Mouse (Mus musculus) brown adipose tissue, adult 24 weeks (tissue): Measurements from ENCODE around the gene Ggt5. TPM values are rescaled to one million over a fixed set of nuclear protein-coding genes. Genes with fewer than 3 reads are reported as not detected.

Experiments
- H3K27ac ChIP-seq: fragments of 200-500 bp; replicated peaks from 2 replicates; pipeline ENCODE4 v1.5.1; 2012; ENCODE audit warnings: low read depth, mild to moderate bottlenecking, low read length
- H3K4me1 ChIP-seq: fragments of 200-500 bp; 2 replicates; pipeline ENCODE4 v1.6.1; 2012; ENCODE audit warnings: low read length, mixed read lengths; ENCODE audit not compliant: control insufficient read depth, insufficient read depth, insufficient read length
- H3K4me3 ChIP-seq: fragments of 200-500 bp; 2 replicates; pipeline ENCODE4 v1.5.1; 2012; ENCODE audit warnings: low read depth, mild to moderate bottlenecking, low read length, moderate library complexity; ENCODE audit not compliant: insufficient read depth
- polyA plus RNA-seq: library from polyadenylated mRNA; stranded (reverse); fragments of >200 nt; gene quantifications from 2 replicates; pipeline ENCODE4 v1.2.4, GENCODE M21; 2012; ENCODE audit not compliant: missing spikeins, insufficient read depth, insufficient read length

Gene Ggt5
- 3.1 and 4.3 TPM in 2 replicates for polyA plus RNA-seq

DNA sequence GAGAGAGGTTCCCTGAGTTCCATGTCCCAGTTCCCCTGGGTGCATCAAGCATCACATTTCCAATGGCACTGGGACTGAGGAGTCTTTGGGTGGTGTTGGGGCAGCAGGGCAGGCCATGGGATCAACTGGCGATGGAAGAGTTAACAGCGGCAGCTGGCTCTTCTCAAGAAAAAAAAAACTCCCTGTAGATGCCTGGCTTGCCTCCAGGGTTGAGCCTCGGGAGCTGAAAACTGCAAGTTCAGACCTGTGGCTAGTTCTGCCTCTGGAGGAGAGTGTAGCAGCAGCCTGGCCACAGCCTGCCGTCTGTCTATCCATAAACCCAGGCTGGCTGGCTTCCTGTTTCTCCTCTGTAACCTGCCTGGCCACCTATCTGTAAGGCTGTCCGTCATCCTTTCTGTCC lies at the start of gene Ggt5:
Gene Ggt5 (plus strand): TSS at position 212 of the 400 bp plus-strand sequence.
- H3K4me1 ChIP-seq = peaks cover 3% of the 10 kb centered on the region; the same call in 1 of the 2 replicates
- H3K27ac ChIP-seq = peak within 1 kb of the TSS; percentile 78

DNA sequence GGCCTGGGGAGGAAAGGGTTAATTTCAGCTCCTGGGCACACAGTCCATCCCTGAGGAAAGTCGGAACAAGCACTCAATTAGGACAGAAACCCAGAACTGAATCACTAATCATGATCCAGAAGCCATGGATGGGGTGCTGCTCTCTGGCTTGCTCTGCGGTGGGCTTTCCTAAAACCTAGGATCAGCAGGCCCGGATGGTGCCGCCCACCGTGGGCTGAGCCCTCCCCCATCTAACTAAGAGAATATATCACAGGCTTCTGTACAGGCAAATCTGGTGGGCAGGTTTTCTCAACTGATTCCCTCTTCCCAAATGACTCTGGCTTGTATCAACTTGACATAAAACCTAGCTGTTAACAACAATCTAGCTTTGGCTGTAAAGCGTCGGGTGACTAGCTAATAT lies 41.2 kb upstream of the Ggt5 start:
- H3K4me3 ChIP-seq = no peak overlapping the region
- no peak overlapping the region for H3K27ac ChIP-seq
- no peaks in the 10 kb centered on the region for H3K4me1 ChIP-seq

More for the DNA sequence above, at the start of gene Ggt5:
- peak within 1 kb of the TSS; percentile 54 for H3K4me3 ChIP-seq

DNA sequence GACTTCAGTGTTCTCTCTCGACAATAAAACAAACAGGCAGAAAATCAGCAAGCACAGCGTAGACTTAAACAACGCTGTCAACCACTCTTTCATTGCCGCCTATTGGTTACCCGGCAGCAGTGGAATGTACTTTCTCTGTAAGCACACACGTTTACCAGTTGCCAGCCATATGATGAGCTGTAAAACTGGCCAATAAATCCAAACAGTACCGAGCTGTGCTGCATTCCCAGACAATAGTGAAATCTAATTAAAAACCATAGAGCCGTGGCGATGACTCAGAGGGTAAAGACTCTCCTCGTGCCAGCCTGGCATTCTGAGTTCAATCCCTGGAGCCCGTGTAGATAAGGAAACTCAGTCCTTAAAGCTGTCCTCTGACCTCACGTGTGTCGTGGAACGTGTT lies 40.7 kb upstream of the Ggt5 start:
- Histone ChIP-seq H3K27ac (no peak overlapping the region), H3K4me1 (no peaks in the 10 kb centered on the region), H3K4me3 (no peak overlapping the region)

DNA sequence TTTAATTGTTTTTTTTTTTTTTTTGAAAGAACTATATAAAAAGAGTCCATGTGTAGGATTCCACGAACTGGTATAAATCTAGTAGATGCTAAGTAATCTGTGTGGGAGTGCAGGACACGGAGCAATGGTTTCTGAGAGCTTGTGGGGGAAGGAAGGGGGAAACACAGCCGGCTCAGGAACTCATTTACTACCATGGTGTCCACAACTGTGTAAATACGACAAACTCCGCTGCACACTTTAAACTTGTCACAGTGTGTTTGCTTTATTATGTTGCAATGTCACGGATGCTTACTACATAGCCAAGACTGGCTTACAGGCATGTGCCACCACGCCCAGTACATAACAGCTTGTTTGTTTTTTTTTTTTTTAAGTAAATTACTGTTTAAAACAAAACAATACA lies 39.3 kb upstream of the Ggt5 start:
- no peak overlapping the region for H3K4me3 ChIP-seq
- H3K4me1 ChIP-seq = no peaks in the 10 kb centered on the region
- H3K27ac ChIP-seq = no peak overlapping the region

DNA sequence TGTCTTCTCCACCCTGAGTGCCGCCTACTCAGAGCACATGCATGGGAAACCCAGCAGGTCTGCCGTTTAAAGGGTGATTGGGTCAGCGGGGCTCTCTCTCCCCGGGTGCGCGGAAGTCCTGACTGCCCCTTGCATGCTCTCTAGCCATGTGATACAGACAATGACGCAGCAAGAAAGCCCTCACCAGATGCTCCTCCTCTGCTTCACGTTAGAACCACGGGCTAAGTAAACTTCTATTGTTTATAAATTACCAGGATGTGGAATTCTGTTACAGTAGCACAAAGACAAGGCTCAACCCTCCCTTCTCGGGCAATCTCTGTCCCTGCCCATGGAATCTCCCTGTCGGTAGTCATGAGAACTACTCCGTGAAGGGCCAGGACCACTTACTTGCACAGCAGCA lies 38.0 kb upstream of the Ggt5 start:
- H3K4me1 ChIP-seq = no peaks in the 10 kb centered on the region; the same call in 1 of the 2 replicates
- no peak overlapping the region for H3K4me3 ChIP-seq
- H3K27ac ChIP-seq = no peak overlapping the region

DNA sequence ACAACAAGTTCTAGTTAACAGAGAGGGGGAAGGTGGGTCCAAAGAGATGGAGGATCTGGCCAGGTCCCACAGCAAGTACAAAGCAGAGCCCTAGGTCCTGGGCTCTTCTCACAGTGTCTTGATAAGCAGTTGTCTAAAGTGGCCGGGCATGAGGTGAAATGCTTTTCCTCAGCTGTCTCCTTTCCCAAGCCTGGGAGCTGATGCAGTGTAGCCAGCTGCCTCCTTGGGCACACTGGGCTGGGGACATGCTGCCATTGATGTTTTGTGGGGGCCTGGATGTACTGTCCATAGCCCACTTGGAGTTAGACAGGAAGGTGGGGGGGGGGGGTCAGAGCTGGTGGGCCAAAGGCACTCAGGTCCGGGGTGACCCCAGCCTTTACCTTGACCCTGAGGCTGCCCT lies 37.0 kb upstream of the Ggt5 start:
- no peak overlapping the region for H3K27ac ChIP-seq
- H3K4me3 ChIP-seq = no peak overlapping the region
- no peaks in the 10 kb centered on the region; the same call in 1 of the 2 replicates for H3K4me1 ChIP-seq

DNA sequence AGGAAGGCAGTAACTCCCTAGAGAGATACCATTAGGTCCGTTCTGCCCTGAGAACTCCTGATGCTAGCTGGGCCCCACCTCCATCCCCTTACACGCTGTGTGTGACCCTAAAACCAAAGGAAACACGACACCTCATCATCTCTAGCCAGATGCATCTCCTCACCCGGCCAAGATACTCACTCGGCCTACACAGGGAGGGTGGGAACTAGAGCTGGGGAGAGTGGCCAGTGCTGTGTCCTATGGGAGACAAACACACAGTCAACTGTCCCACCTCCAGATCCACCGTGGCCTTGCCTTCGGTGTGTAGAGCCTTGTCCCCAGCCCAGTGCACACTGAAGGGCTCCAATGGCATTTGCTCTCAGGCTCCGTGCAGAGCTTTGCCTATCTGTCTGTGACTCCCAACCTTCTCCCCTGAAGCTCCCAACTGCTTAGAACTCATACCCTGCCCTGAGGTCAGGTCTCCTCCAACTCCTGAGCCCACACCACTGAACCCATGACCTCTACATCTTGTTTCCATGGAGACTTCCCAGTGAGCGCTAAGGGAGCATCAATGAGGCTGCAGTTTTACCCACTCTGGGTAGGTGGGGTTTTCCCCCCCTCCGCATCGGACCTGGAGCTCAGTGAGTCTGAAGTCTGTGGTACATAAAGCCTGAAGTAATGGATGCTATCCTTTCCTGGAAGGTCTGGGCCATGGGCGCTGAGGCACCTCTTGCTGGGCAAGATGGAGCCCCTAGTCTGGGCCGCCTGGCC lies 36.3 kb upstream of the Ggt5 start:
- no peak overlapping the region for H3K4me3 ChIP-seq
- H3K4me1 ChIP-seq = no peaks in the 10 kb centered on the region; the same call in 1 of the 2 replicates
- no peak overlapping the region for H3K27ac ChIP-seq

DNA sequence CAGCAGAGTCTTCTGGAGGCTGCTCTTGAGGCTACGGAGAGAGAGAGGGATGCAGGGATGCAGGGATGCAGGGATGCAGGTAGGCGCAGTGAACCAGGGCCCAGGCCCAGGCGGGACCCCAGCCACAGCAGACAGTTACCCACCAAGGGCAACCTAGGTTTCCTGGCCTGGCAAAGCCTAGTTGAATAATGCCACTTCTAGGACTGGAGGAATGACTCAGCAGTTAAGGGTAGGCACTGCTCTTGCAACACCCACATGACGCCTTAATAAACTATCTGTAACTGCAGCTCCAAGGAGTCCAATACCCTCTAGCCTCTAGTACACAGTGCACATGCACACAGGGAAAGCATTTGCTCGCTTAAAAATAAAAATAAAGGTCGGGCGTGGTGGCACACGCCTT lies 35.0 kb upstream of the Ggt5 start:
- H3K4me3 ChIP-seq = no peak overlapping the region
- H3K27ac ChIP-seq = no peak overlapping the region
- H3K4me1 ChIP-seq = no peaks in the 10 kb centered on the region; the same call in 1 of the 2 replicates

DNA sequence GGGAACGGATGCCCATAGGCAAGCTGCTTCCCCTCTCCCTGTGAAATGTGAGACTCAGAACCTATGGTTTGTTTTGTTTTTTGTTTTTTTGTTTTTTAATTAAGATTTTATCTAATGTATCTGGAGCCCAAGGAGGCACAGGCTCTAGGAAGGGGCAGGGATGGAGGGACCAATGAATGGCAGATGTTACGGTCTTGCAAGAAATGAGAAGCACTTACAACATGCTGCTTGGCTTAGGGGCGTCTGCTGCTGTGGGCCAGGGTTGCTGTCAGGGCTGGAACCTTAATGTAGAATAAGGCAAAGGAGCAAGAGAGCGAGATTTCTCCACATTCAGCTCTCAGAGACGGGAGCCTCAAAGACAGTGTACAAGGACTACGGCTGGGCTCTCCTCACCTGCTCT lies 33.6 kb upstream of the Ggt5 start:
- Histone ChIP-seq H3K27ac (no peak overlapping the region), H3K4me3 (no peak overlapping the region)

DNA sequence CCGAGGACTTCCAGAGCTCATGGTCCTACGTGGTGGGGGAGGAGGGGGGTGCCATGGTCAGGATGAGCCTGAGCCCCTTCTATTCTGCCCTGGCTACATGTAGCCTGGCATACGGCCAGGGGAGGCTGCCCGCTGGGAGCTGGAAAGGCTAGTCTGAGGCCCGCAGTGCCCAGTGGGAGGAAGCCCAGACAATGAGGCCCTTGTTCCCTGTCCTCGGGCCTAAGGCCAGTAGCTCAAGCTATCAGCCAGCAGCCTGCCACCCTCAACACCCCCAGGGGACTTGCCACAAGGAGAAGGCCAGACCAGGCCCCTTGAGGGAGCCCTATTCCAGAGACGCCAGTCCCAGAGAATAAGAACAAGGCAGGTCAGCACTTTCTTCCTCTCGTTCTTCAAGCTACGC lies 33.1 kb upstream of the Ggt5 start:
- Histone ChIP-seq H3K4me3 (no peak overlapping the region), H3K27ac (no peak overlapping the region), H3K4me1 (no peaks in the 10 kb centered on the region; the same call in 1 of the 2 replicates)

More for the DNA sequence above, 33.6 kb upstream of the Ggt5 start:
- H3K4me1 ChIP-seq = no peaks in the 10 kb centered on the region; the same call in 1 of the 2 replicates

DNA sequence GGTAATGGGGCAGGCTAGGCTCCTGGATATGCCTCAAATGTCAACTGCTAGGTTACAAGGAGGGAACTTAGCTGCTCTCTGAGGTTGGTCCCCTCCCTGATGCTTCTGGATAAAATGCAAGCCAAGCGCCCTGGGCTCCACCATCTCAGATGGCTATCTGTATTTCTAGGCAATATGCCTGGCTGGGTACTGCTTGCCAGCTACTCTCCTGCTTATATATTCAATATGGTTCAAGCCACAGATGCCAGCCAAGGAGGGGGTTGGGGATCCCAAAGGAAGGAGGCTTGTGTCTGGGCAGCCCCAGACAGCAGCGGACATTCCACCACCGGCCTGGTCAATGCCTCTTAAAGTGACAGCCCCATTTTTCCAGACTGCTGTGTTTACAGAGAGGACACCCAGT lies 30.6 kb upstream of the Ggt5 start:
- Histone ChIP-seq H3K4me1 (no peaks in the 10 kb centered on the region; the same call in 1 of the 2 replicates), H3K4me3 (no peak overlapping the region), H3K27ac (no peak overlapping the region)

DNA sequence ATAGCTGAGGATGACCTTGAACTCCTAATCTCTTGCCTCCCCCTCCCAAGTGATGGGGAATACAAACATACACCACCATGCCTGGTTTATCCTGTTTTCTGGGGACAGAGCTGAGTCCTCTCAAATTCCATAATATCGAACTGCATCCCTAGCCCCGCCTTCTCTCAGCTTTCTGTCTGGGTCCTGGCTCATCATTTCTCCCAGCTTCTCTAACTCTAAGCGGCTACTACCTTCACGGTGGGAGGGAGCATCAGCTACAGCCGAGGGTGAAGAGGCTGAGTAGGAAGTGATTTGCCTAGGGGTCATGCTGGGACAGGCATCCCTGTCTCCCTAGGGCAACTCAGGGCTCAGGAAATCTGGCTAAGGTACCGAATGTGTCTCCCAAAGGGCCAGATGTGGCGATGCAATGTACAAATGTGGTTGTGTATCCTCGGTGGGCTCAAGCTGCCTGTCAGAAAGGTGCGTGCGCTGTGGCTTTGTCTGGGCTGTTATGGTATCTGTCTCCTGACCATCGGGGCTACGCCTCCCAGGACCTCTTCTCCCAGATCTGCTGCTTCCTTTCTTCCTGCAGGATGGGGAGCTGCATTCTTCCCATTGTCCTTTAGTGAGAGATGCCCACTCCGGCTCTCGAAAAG lies 30.0 kb upstream of the Ggt5 start:
- H3K27ac ChIP-seq = no peak overlapping the region

DNA sequence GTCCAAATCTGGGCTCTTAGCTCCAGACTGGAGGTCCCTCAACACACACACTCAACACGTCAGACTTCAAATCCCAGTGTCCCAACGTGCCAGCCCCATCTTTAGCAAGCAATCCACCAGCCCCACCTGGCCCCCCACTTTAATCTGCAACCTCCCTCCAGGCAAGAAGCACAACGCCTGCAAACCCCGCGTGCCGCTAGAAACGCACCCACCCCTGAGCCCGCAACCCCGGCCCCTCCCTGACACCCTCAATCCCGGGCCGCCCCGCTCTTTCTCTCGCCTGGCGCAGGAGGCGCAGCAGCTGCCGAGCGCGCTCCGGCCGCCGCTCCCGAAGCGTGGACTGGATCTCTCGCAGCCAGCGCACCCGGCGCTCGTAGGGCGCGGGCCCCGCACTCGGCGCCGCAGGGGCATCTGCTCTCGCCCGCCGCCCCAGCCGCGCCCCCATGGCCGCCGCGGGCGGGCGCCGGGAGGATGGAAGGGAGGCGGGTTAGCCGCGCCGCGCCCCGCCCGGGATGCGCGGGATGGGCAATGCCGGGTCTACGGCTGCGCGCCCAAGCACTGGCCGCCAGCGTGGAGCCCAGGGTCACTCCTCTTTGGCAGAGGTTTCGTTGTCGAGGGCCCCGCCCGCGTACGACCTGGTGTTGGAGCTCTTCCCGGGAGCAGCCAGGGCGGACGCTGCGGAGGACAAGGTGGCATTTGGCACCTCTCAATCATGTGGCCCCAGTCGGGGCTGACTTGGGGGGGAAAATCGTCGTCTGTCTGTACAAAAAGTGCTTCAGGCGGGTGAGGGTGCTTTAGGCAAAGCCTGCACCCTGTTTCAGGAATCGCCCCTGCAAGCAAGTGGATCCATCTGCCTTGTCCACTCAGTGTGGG lies 29.2 kb upstream of the Ggt5 start, which contains the start of gene Lrrc75b:
Gene Lrrc75b (minus strand): TSS at position 655 of the 873 bp plus-strand sequence.
- Histone ChIP-seq H3K4me3 (peak within 1 kb of the TSS; percentile 27; the same call in 1 of the 2 replicates), H3K27ac (no peak within 1 kb of the TSS)

More for the DNA sequence above, 30.0 kb upstream of the Ggt5 start:
- H3K4me3 ChIP-seq = no peak overlapping the region
- no peaks in the 10 kb centered on the region; the same call in 1 of the 2 replicates for H3K4me1 ChIP-seq

DNA sequence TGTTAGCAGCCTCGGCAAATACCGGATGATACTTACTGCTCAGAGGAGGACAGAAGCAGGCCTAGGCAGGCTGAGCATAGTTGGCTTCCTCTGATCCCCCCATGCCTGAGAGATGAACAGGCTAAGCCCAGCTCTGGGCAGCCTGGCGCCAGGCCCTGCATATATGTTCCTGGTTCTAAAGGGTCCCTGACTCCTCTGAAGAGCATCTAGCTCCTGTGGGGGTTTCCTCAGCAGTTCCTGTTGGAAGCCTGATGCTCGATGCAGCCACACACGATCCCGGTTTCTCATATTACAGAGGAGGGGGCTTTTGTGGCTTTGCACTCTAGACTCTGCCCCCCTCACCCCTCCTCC lies 28.6 kb upstream of the Ggt5 start:
- H3K4me3 ChIP-seq = no peak overlapping the region
- H3K27ac ChIP-seq = no peak overlapping the region
- H3K4me1 ChIP-seq = no peaks in the 10 kb centered on the region; the same call in 1 of the 2 replicates

More for the DNA sequence above, 29.2 kb upstream of the Ggt5 start, which contains the start of gene Lrrc75b:
- H3K4me1 ChIP-seq = no peaks in the 10 kb centered on the region; the same call in 1 of the 2 replicates
